Mouse (Mus musculus) right cerebral cortex, postnatal 36 days (tissue): ENCODE measurements around the gene Spg20.
A peak's percentile ranks its signal among the peaks of the same experiment; 100 is the strongest.

Source experiments
- DNase-seq, 2 experiments: peaks; one replicate each; pipeline ENCODE4 v3.0.0; 2022; ENCODE audit warnings: low spot score in 2 of 2, mixed read lengths in 1 of 2

Spg20 gene

DNA sequence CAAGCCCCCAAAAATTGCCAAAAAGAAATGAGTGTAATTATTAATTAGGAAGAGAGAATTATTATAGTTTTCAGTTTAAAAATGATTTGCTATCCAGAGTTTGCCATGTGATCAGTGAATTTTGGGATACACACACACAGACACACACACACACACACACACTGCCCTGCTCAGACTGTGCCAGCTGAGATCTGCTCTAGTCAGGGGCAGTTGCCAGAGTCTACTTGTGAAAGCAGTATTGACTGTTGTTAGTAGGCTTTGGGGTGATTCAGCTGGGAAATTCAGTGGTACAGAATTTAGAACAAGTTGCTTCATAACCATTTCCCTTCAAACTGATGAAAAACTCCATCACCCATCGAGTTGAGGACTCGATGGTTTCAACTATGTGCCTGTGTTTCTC lies 35.2 kb downstream of the Spg20 start:
- DNase-seq, result no peak

DNA sequence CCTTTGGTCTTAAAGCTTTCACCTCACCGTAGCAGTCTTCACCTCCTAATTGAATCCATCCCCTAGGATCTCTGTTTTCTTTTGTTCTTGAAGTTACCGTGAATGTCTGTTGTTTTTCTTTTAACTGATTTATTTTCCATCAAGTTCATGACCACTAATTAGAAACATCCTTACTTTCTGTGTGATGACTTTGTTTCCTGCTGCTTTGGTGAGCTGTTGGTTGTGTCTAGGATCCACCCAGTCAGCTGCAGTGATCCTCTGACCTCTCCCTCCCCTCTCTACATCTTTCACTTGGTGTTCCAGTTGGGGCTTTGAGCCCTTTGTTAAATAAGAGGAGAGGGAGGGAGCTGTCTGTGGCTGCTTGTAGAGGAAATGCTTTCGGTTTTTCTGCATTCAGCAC lies 36.2 kb downstream of the Spg20 start:
- no peak for DNase-seq

DNA sequence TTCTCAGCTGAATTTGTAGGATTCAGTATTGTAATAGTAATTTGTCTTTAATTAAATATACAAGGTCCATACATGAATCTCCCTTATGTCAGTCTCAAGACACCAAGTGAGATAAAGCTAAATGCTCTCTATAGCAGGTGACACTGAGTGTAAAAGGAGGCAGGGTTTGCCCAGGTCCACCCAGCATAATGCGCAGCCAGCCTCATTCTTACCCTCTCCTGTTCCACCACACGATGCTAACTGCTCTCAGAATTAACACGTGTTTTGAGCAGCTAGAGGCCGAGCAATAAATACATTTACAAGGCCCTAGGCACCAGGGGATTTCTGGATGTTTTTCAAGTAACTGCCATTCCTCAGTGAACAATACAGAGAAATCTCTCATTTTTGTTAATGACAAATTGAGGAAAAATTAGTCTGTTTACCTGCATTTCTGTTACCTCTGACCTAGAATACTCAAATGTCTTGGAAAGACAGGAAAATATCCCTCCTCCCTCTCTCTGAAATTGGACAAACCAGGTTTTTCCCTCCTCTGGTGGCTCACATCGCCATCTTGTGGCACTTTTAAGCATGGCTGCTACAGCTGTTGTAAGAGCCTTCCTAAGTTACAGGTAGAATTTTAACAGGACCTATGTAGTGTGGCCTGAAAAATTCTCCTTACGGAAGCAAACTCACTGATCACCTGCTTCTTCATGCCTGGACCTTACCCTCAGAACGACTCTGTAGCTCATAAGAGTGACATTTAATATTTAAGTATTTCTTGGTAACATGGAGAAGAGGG lies 39.9 kb downstream of the Spg20 start:
- DNase-seq, result no peak

DNA sequence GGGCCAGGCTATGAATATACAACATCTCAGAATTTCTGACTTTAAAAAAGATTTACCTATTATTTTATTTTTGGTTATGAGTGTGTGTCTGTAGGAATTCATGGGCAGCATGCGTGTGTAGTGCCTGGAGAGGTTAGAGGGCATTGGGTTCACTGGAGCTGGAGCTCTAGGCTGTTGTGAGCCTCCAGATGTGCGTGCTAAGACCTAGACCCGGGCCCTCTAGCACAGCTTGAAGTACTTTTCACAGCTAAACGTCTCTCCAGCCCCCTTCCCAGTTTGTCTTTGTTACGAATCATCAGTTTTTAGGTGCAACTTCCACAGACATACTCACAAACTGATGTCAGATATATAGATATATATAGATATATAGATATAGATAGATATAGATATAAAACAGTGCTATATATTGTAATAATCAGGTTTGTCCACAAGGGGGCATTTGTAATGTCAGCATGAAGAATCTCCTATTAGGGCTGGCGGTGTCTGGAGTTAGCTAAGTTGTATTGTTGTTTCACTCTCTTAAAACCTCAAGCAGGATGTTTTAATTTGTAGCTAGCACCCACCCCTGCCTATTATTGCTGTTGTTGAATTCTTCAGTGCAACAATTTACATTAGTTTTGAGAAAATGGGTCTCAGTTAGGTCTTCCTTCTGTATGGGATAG lies 40.9 kb downstream of the Spg20 start:
- no peak for DNase-seq

DNA sequence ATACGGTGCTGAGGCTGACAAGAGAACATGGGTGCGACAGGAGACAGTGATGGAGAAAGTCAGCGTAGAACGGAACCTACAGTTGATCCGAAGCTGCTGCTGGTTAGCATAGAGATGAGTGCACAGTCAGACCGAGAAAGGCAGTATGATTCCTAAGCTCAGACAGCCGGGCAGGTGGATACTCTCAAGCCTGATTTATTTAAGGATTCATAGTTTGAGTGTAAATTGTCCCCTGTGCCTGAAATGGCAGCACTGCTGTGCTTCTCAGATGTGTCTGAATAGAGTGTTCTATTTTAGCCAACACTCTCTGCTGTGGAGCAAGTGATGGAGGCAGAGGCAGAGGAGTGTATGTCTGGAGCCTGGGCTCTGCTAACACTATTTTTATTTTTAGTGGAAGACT lies 42.3 kb downstream of the Spg20 start:
- DNase-seq, result peak; percentile 39 to 61

DNA sequence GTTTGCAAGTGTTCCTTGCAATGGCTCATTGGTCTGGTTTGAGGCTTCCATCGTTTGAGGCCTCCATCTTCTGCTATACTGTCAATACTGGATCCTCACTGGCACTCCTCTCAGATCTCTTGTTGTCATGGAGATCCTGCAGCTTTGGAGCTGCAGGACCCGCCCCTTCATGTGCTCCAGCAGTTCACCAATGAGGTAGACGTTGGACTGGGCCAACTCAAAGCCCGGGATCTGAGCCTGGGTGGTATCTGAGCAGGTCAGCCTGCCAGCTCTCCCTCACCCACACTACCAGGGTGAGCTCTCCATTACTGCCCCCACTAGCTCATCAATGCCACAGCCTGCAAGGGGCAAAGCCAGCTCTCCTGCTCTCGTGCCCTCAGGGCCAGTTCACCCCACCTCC lies 45.5 kb downstream of the Spg20 start:
- no peak for DNase-seq

DNA sequence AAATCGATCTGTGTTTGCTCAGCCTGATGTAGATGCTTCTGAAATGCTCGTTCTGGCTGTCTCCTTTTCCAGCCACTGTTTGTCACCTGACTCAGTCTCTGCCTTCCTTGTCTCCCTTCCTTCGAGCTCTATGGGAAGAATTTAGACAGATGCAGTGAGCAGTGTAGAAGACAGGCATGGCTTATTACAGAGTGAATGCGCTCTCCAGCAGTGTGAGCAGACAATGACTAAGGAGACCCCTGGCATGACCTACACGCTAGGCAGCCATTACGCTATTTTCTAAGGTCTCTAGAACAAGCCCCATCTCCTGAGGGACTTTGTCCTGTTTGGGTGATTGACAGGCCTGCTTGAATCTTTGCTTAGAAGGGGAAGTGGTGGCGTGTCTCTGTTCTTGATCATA lies 49.2 kb downstream of the Spg20 start:
- no peak for DNase-seq

DNA sequence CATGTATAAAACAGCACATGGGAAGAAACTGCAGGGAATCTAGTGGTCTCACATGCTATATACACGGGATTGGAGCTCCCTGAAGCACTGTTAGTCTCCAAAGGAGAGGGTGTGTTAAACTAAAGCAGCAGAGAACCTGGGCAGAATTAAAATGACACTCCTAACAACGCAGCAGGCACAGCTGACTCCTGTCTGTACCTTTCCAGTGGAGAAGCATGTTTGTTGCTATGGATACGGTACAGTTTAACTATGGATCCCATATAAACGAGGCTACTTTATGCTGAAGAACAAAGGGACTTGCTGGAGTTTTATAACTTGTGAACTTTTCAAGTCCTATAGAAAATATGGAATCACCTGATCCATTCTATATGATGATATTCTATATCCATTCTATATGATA lies 51.6 kb downstream of the Spg20 start:
- no peak for DNase-seq

DNA sequence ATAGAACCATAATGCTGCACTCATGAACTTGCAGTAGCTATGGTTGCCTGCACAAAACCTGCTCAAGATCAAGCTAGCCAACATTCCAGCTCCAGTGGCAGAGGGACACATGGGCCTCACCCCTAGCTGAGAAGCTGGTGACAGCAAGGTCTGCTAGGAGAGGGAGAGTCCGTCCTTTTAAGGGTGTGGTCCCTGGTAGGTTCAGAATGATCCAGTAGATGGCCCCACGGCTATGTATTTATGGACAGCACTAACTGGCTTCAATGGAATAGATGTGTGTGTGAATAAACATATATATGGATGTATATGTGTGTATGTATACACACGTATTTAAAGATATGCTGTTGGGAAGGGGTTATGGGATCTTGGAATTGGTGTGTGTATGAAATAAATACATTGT lies 60.6 kb downstream of the Spg20 start:
- no peak for DNase-seq

DNA sequence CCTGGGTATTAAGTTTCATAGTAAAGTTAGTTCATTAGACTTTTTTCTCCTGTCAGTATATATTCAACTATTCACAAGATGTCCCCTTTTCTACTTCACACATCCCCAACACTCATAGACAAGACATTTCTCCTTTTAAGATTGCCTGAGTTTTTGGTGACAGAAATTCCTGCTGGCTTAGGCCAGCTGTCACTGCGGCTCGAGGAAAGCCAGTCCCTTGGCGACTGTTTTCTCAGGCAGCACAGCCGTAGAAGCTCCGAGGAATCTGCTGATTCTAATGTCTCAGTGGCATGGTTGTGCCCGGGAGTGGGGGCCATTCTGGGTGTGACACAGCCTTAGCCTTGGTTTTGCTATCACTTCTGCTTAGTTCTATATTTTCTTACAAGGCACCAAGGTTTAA lies 65.4 kb downstream of the Spg20 start:
- DNase-seq, result no peak

DNA sequence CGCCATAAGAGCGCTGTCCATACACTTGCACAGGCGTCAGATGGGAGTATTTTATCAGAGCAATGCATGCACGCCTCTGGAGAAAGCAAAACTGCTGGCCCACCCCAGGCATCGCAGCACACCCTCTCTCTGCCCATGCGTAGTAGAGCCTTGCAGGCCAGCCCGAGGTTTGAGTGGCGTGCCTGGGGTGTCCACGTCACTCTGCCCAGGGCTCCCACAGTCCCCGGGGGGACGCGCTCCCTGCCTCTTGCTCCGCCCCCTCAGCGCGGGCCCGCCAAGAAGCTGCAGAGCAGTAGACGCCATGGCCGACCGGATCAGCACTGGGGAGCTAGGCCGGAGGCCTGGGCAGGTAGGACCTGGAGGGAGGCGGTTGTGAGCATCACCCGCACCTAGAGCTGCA lies 69.9 kb downstream of the Spg20 start, which contains the start of gene Sohlh2:
Sohlh2 (plus strand) TSS at position 263 of the 400 bp plus-strand sequence.
- no peak for DNase-seq
